Mouse (Mus musculus): Measurements from ENCODE around the gene Rock2. TPM values are rescaled to one million over a fixed set of nuclear protein-coding genes. Genes with fewer than 3 reads are reported as not detected.

Gene Rock2
- polyA plus RNA-seq, 1 experiment from 2014 or later = 14.4 TPM

DNA sequence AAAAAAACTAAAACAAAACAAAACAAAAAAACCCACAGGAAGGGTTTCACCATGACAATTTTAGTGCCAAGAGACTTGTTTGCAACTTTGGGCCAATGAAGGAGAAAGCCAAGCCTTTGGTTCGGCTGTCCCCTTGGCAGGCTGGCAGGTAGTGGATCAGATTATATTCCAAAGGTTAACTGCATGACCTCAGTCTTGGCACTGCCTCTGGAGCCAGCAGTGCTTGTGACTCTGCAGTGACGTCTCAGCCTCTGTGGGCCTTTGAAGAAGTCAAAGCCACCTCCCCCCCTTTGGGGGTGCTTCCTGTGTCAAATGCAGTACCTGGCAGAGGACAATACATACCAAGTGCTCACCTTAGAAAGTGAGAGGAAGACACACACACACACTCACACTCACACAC, 20.6 kb upstream of the Rock2 start:
- Histone ChIP-seq H3K4me3 (no peak overlapping the region), H3K4me1 (peaks cover 49% of the 10 kb centered on the region), H3K4me2 (no peak overlapping the region), H3K9me3 (replicated peaks) (no peaks in the 10 kb centered on the region), H3K27ac (no peak overlapping the region), H3K27me3 (replicated peaks) (peaks cover 18% of the 10 kb centered on the region), H3K9ac (no peak overlapping the region), H3K36me3 (no peaks in the 10 kb centered on the region)
- no peak for ATAC-seq
- 41% methylated on average over 2 of the region's 2 CpGs for WGBS (ENCODE audit: insufficient replicate concordance)

DNA sequence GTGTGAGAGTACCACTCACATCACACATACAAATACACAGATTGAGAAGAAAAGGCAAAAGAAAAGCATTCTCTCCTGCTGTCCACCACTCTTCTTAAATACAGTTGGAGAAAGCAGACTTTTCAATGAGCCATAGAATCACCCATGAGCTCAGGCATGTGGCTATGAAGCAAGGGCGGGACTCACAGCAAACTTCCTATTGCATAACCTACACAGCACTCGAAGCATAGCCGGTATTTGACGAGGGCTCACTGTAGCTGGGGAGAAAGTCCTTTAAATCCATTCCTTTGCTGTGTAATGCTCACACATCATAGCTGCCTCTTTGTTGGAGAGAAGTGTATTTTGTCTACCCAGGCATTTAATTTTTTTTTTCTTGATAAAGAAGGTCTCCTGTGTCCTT, 19.4 kb upstream of the Rock2 start:
- WGBS (ENCODE audit: insufficient replicate concordance) = 7% methylated on average over 4 of the region's 4 CpGs
- H3K36me3 ChIP-seq = no peaks in the 10 kb centered on the region
- no peak overlapping the region for H3K4me3 ChIP-seq
- no peak overlapping the region for H3K27ac ChIP-seq
- no peak overlapping the region for H3K4me2 ChIP-seq
- ATAC-seq = peak; percentile 37; the same call in 1 of the 2 replicates
- H3K4me1 ChIP-seq = peaks cover 50% of the 10 kb centered on the region
- H3K9me3 ChIP-seq (replicated peaks) = no peaks in the 10 kb centered on the region
- H3K9ac ChIP-seq = no peak overlapping the region
- H3K27me3 ChIP-seq (replicated peaks) = peaks cover 18% of the 10 kb centered on the region

DNA sequence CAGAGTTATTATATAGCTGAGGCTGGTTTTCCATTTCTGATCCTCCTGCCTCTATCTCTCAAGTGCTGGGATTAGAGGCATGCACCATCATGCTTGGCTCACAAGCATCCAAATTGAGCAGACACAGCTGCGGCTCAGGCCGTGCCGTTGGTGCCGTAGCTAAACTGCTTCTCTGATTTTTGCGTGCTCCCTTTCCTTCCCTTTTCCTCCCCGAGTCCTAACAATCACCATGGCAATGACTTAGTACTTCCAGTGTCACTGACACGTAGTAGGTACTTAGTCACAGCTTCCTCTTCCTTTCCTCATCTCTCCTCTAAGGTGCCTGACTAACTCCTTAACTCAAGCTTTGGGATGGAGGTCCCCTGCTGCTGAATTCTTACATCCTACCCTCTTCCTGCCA, 19.0 kb upstream of the Rock2 start:
- peaks cover 18% of the 10 kb centered on the region for H3K27me3 ChIP-seq (replicated peaks)
- 35% methylated on average over 7 of the region's 7 CpGs for WGBS (ENCODE audit: insufficient replicate concordance)
- no peak overlapping the region for H3K27ac ChIP-seq
- H3K9me3 ChIP-seq (replicated peaks) = no peaks in the 10 kb centered on the region
- peaks cover 46% of the 10 kb centered on the region for H3K4me1 ChIP-seq
- no peaks in the 10 kb centered on the region for H3K36me3 ChIP-seq
- no peak for ATAC-seq
- no peak overlapping the region for H3K4me3 ChIP-seq
- no peak overlapping the region for H3K4me2 ChIP-seq
- H3K9ac ChIP-seq = no peak overlapping the region

DNA sequence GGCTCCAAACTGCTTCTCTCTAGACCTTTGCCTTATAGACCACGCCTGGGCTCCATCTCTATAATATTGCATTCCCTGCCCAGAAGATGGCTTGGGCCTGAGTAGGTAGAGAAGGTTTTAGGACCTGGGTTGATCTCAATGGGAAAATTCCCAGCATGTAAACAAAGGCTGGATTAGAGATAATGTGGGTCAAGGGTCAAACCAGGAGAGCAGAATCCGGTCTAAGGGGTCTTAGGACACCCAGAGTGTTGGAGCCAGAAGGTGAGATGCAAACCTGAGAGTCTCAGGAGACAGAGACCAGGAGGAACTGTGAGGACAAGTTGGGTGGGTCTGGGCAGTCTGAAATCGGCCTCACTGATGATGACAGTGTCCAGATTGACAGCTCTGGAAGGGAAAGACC, 18.0 kb upstream of the Rock2 start:
- 0 out of 2 replicates have a peak overlapping the region, but pooled peaks have one; percentile 30 for H3K27ac ChIP-seq
- H3K4me2 ChIP-seq = no peak overlapping the region
- WGBS (ENCODE audit: insufficient replicate concordance) = 28% methylated on average over 3 of the region's 3 CpGs

DNA sequence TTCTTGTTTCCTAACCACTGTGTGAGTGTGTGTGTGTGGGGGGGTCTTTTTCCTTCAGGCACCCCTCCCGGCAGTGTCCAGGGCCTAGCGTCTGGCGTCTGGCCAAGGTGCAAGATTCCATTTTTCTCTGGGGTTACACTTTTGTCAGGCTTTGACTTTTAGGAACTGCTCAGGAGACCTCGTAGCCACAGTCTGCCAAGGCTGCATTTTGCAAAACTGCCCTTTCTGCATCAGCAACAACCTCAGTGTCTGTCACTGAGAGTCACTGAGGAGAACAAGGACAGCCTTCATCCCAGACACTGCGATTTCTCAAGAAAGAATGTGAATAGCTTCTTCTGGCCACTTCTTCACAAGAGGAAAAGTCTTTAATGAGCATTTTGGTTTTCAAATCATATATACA, 17.6 kb upstream of the Rock2 start:
- no peak overlapping the region for H3K4me3 ChIP-seq
- no peak for ATAC-seq
- peaks cover 45% of the 10 kb centered on the region for H3K4me1 ChIP-seq
- no peaks in the 10 kb centered on the region for H3K9me3 ChIP-seq (replicated peaks)
- no peaks in the 10 kb centered on the region for H3K36me3 ChIP-seq
- peaks cover 18% of the 10 kb centered on the region for H3K27me3 ChIP-seq (replicated peaks)
- H3K27ac ChIP-seq = no peak overlapping the region
- WGBS (ENCODE audit: insufficient replicate concordance) = 55% methylated on average over 5 of the region's 5 CpGs
- H3K4me2 ChIP-seq = no peak overlapping the region
- H3K9ac ChIP-seq = no peak overlapping the region

More for the DNA sequence above, 18.0 kb upstream of the Rock2 start:
- Histone ChIP-seq H3K4me3 (no peak overlapping the region), H3K36me3 (no peaks in the 10 kb centered on the region), H3K27me3 (replicated peaks) (peaks cover 18% of the 10 kb centered on the region), H3K9me3 (replicated peaks) (no peaks in the 10 kb centered on the region), H3K9ac (no peak overlapping the region), H3K4me1 (peaks cover 45% of the 10 kb centered on the region)
- ATAC-seq = no peak; the same call in 1 of the 2 replicates

DNA sequence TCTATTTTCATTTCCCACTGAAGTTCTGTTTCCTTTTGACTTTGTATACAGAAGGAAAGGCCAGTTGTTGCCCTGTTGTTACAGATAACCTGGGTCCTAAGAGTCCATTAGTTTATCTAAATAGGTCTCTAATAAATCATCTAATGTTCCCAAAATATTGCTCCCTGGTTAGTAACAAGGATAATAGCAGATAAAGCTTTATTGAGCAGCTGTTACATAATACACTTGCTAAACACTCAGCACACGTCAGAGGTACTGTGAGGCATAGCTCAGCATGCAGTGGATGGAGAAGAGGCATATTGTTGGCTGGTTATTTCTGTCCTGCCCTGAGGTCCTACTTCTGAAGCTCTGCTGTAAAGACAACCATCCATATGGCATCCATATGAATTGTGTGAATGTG, 17.0 kb upstream of the Rock2 start:
- ATAC-seq = no peak
- no peak overlapping the region for H3K9ac ChIP-seq
- H3K4me3 ChIP-seq = no peak overlapping the region
- H3K27me3 ChIP-seq (replicated peaks) = peaks cover 18% of the 10 kb centered on the region
- no peaks in the 10 kb centered on the region for H3K9me3 ChIP-seq (replicated peaks)
- H3K4me1 ChIP-seq = peaks cover 45% of the 10 kb centered on the region
- no peak overlapping the region for H3K4me2 ChIP-seq
- WGBS (ENCODE audit: insufficient replicate concordance) = 22% methylated on average over 1 of the region's 1 CpGs
- H3K36me3 ChIP-seq = no peaks in the 10 kb centered on the region
- no peak overlapping the region for H3K27ac ChIP-seq

DNA sequence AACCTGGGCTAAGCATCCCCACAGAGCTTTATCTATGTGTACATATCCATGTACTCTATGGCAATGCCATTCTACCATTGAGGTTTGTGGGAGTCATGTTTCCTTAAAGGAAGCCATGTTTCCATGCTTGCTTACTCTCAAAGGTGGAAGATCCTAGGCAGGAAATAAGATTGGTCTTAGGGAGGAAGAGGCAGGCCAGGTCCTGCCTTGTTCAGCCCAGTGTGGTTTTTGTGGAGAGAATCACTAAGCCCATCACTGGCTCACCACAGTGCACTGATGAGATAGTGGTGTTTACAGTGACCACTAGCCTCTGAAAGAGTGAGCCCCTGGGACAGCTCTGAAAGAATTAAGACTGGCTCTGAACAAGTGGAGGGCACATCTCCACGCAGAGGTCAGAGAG, 15.3 kb upstream of the Rock2 start:
- Histone ChIP-seq H3K9ac (no peak overlapping the region), H3K4me1 (peaks cover 34% of the 10 kb centered on the region), H3K27ac (no peak overlapping the region), H3K36me3 (no peaks in the 10 kb centered on the region), H3K27me3 (replicated peaks) (peaks cover 24% of the 10 kb centered on the region), H3K4me3 (no peak overlapping the region), H3K9me3 (replicated peaks) (no peaks in the 10 kb centered on the region), H3K4me2 (no peak overlapping the region)
- 21% methylated on average over 1 of the region's 1 CpGs for WGBS (ENCODE audit: insufficient replicate concordance)
- ATAC-seq = no peak

DNA sequence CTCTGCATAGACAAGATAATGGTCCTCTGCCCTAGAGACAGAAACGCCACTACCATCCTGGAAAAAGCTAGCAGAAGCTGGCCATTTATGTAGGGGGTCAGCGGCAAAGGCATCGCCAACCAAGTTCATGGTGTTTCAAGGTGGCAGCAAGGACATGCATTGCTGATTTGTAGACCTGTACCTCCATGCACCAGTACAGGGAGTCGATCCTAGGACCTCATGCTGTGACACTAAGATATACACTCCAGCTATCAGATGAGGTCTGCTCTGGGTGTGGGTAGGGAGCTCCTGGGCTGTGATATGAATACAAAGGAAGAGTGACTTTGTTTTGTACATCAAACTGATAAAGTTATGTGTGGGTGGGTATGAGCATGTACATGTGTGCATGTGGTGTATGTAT, 14.6 kb upstream of the Rock2 start:
- WGBS (ENCODE audit: insufficient replicate concordance) = 60% methylated on average over 4 of the region's 4 CpGs
- Histone ChIP-seq H3K27ac (no peak overlapping the region), H3K4me2 (no peak overlapping the region), H3K27me3 (replicated peaks) (peaks cover 19% of the 10 kb centered on the region), H3K4me1 (peaks cover 28% of the 10 kb centered on the region; the same call in 1 of the 2 replicates), H3K9ac (no peak overlapping the region), H3K4me3 (no peak overlapping the region), H3K36me3 (no peaks in the 10 kb centered on the region), H3K9me3 (replicated peaks) (no peaks in the 10 kb centered on the region)
- no peak for ATAC-seq

DNA sequence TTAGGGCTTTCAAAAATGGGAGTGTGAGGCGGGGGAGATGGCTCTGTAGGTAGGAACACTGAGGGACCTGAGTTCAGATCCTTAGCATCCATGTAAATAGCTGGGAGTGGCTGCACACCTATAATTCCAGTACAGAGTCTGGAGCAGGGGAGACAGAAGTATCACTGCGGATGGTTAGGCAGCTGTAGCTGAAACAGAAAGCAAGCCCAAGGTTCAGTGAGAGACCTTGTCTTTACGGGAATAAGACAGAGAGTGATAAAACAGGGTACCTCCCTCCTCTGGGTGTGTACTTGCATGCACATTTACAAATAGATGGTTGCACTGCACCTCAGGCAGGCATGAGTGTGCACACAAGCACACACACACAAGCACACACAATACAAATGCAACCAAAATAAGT, 12.3 kb upstream of the Rock2 start:
- Histone ChIP-seq H3K27ac (no peak overlapping the region), H3K9ac (no peak overlapping the region), H3K4me2 (no peak overlapping the region), H3K36me3 (no peaks in the 10 kb centered on the region), H3K4me1 (0 out of 2 replicates have a peak, but pooled peaks cover 11% of the 10 kb centered on the region), H3K4me3 (no peak overlapping the region), H3K9me3 (replicated peaks) (no peaks in the 10 kb centered on the region), H3K27me3 (replicated peaks) (peaks cover 13% of the 10 kb centered on the region; the same call in 1 of the 2 replicates)
- 59% methylated on average over 3 of the region's 3 CpGs for WGBS (ENCODE audit: insufficient replicate concordance)
- no peak for ATAC-seq

DNA sequence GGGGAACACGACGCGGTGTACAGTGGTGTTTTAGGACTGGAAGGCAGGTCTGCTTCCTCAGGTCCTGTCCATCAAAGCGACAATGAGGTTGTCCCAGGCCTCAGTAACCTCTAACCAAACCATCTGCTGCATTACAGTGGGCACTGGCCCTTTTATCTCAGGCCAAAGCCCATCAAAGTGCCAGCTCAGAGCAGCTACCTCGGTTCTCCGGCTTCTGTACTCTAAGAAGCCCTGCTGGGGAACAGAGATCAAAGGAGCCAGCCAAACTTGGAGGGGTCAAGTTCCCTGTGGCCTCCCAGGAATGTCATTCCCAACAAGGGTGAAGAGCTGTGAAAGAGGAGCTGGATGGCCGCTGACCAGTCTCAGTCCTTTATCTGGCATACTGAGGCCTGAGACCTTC, 11.6 kb upstream of the Rock2 start:
- ATAC-seq = no peak
- 57% methylated on average over 7 of the region's 7 CpGs for WGBS (ENCODE audit: insufficient replicate concordance)
- H3K9ac ChIP-seq = no peak overlapping the region

DNA sequence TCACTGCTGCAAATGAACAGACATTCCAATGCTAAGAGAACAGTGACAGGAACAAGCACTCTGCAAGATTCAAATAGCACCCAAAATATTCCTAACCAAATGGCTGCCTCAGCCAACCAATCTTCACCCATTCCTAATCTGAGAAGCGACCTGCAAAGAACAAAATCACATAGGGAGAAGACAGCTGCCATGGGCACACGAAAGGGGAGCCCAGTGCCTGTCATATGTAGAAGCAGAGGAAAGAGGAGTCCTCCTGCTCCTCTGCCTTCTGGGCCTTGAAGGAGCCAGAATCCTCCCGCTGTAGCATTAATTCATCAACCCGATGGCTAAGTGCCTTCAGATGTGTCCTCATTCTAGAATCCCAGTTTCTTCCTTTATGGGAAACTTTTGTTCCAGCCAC, 10.2 kb upstream of the Rock2 start:
- WGBS (ENCODE audit: insufficient replicate concordance) = 65% methylated on average over 4 of the region's 4 CpGs

More for the DNA sequence above, 11.6 kb upstream of the Rock2 start:
- H3K4me2 ChIP-seq = no peak overlapping the region
- no peaks in the 10 kb centered on the region for H3K9me3 ChIP-seq (replicated peaks)
- H3K4me1 ChIP-seq = 0 out of 2 replicates have a peak, but pooled peaks cover 7% of the 10 kb centered on the region
- no peak overlapping the region for H3K4me3 ChIP-seq
- H3K27me3 ChIP-seq (replicated peaks) = peaks cover 13% of the 10 kb centered on the region; the same call in 1 of the 2 replicates
- no peak overlapping the region for H3K27ac ChIP-seq
- H3K36me3 ChIP-seq = no peaks in the 10 kb centered on the region

DNA sequence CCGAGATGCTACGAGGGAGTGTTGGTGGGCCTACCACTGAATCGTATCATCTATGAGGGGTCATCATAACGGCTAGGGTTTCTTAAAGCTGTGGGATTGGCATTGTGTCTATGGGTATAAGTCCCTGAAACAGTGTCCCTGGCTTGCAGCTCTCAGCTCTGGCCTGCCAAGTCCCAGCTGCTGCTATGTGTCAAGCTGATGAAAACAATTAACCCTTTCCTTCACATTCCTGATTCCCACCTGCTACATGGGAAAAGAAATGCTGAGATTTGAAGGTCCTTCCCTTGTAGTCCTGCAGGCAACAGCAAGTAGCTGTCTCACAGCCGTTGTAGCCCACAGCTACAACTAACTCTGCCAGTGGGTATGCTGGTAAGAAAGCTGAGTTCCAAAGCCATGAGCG, 8.3 kb upstream of the Rock2 start:
- H3K27me3 ChIP-seq (replicated peaks) = peaks cover 16% of the 10 kb centered on the region; the same call in 1 of the 2 replicates
- no peak overlapping the region for H3K27ac ChIP-seq
- no peaks in the 10 kb centered on the region for H3K4me1 ChIP-seq
- H3K36me3 ChIP-seq = no peaks in the 10 kb centered on the region
- WGBS (ENCODE audit: insufficient replicate concordance) = 64% methylated on average over 6 of the region's 6 CpGs
- no peak overlapping the region for H3K4me3 ChIP-seq
- no peaks in the 10 kb centered on the region for H3K9me3 ChIP-seq (replicated peaks)
- H3K9ac ChIP-seq = no peak overlapping the region
- ATAC-seq = no peak
- no peak overlapping the region for H3K4me2 ChIP-seq

More for the DNA sequence above, 10.2 kb upstream of the Rock2 start:
- Histone ChIP-seq H3K9me3 (replicated peaks) (no peaks in the 10 kb centered on the region), H3K4me3 (no peak overlapping the region), H3K4me1 (0 out of 2 replicates have a peak, but pooled peaks cover 5% of the 10 kb centered on the region), H3K36me3 (no peaks in the 10 kb centered on the region), H3K27me3 (replicated peaks) (peaks cover 15% of the 10 kb centered on the region; the same call in 1 of the 2 replicates), H3K9ac (no peak overlapping the region), H3K4me2 (no peak overlapping the region), H3K27ac (no peak overlapping the region)
- ATAC-seq = no peak

DNA sequence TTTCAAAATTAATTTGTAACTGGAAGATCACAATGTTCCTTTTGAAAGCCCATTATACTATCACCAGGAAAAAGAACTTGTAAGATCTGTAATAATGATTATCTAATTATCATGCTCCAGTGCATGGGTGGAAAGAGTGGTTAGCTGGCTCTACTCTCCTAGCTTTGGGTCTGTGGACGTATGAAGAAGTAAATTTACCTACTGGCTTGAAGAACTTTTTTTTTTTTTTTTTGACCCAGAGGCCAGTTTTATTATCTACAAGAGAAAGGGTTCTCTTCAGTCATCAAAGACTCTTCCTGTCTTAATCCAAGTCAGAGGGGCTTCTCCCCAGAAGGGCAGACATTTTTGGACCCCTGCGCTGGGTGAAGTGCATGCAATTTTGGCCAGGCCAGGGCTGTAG, 1.7 kb upstream of the Rock2 start:
- Histone ChIP-seq H3K27ac (no peak overlapping the region), H3K36me3 (no peaks in the 10 kb centered on the region), H3K9ac (no peak overlapping the region), H3K4me1 (peaks cover 35% of the 10 kb centered on the region), H3K4me2 (no peak overlapping the region), H3K9me3 (replicated peaks) (no peaks in the 10 kb centered on the region), H3K4me3 (no peak overlapping the region), H3K27me3 (replicated peaks) (0 out of 2 replicates have a peak, but pooled peaks cover 3% of the 10 kb centered on the region)
- no peak for ATAC-seq
- 67% methylated on average over 2 of the region's 2 CpGs for WGBS (ENCODE audit: insufficient replicate concordance)

Measured in liver, embryonic 12.5 days (tissue).